Mouse (Mus musculus): Measurements from ENCODE around the gene Pccb. TPM values are rescaled to one million over a fixed set of nuclear protein-coding genes. Genes with fewer than 3 reads are reported as not detected.

Gene Pccb
- 50.1 and 63.8 TPM in 2 replicates for polyA plus RNA-seq (2012; rRNA removed)

DNA sequence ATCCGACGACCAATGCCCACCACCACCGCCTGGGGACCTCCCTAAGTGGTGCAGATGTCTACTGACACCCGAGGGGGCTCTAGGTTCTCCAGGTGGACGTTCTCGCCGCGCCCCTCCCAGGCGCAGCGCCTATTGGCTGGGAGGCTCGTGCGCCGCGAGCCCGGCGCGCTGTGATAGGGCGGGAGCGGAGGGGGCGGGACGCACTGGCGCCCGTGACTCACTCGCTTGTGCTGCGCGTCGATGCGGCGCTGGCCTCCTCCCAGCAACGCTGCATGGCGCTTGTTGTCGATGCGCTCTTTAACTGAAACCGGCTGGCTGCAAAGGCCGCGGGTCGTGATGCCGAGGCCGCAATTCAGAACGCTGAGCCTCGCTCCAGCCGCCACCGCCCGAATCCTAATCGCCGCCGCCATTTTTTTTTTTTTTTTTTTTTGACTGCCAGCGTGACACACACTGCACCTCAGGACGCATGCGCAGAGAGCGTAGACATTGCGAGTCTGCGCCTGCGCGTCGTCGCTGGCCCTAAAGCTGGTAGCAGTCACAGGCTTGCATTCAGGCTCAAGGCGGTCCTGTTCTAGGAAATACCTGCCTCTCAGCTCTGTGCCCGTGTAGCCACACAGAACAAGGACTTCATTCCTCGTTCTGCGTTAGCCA lies at the start of gene Pccb:
TSS of gene Pccb (minus strand) at position 451 of the 651 bp plus-strand sequence.
- WGBS: under 1% methylated on average over 61 of the region's 61 CpGs
- H3K4me1 ChIP-seq (ENCODE audit: control insufficient read depth, insufficient read depth, low read length): peaks cover 6% of the 10 kb centered on the region; the same call in 1 of the 2 replicates
- peak within 1 kb of the TSS; percentile 75 for H3K4me3 ChIP-seq (replicated peaks; ENCODE audit: extremely low read depth, low read depth, low read length)
- peak; percentile 92 for DNase-seq
- TF ChIP-seq POLR2A (IDR thresholded peaks at IDR 0.05; ENCODE audit: borderline replicate concordance, extremely low read depth, low read depth, low read length): peak; percentile 96
- TF ChIP-seq CTCF (IDR thresholded peaks at IDR 0.05; ENCODE audit: insufficient read depth, low read length): no peak

DNA sequence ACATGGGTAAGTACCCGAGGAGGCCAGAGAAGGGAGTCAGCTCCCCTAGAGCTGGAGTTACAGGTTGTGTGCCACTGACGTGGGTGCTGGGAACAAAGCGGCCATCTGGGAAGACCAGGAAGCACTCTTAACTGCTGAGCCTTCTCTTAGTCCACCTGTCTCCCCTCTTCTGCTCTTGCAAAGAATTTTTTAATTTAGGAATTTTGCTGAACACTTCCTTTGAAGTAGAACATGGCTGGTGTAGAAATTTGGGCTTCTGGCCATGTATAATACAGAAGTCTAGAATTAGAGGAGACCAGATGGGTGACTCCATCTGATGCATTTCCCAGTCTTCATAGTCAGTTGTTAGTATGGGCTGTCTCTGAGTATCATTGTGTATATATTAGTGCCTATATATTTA lies 49.0 kb upstream of the Pccb start:
- H3K4me1 ChIP-seq (ENCODE audit: control insufficient read depth, insufficient read depth, low read length): peaks cover 16% of the 10 kb centered on the region
- H3K4me3 ChIP-seq (replicated peaks; ENCODE audit: extremely low read depth, low read depth, low read length): no peak overlapping the region
- DNase-seq: no peak
- 69% methylated on average over 3 of the region's 3 CpGs for WGBS
- TF ChIP-seq CTCF (IDR thresholded peaks at IDR 0.05; ENCODE audit: insufficient read depth, low read length) (no peak), POLR2A (IDR thresholded peaks at IDR 0.05; ENCODE audit: borderline replicate concordance, extremely low read depth, low read depth, low read length) (no peak)

DNA sequence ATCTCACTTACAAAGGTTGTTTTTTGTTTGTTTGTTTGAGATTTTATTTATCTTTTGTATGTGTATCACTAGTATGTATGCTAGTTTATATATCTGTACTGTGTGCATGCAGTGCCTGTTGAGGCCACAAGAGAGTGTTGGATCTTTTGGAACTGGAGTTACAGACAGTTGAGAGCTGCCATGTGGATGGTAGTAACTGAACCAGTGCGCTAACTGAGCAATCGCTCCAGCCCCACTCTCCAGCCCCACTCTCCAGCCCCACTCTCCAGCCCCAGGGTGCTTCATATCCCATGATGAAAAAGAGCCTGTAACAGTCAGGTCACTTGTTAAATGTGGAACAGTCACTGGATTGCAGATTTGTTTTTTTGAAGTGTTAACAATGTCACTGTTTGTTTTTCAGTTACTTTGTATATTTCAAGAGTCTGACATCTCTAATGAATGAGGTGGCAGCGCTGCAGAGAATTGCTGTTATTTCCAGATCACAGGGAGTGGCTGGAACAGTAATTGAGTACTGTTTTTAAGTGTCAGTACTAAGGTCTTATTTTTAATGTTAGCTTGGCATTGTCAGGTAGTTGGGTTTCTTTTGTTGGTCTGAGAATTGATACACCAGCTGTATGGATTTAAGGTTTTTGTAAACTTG lies 45.5 kb upstream of the Pccb start:
- DNase-seq: no peak
- TF ChIP-seq POLR2A (IDR thresholded peaks at IDR 0.05; ENCODE audit: borderline replicate concordance, extremely low read depth, low read depth, low read length) (no peak), CTCF (IDR thresholded peaks at IDR 0.05; ENCODE audit: insufficient read depth, low read length) (no peak)
- Histone ChIP-seq H3K4me1 (ENCODE audit: control insufficient read depth, insufficient read depth, low read length) (peaks cover 22% of the 10 kb centered on the region), H3K4me3 (replicated peaks; ENCODE audit: extremely low read depth, low read depth, low read length) (peak overlapping the region; percentile 15)
- 12% methylated on average over 3 of the region's 3 CpGs for WGBS

DNA sequence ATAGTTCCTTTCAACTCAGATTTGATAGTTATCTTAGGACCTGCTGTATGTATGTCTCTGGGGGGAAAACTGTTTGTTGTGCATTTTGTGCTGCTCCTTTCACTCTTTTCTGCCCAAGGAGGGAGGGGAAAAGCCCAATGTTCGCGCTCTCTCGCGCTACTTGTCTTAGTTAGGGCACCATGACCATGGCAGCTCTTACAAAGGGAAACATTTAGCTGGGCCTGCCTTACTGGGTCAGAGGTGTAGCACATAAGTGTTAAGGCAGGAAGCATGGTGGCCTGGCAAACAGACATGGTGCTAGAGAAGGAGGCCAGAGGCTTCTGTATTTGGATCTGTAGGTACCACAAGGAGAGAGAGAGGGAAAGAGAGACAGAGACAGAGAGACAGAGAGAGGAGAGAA lies 43.9 kb upstream of the Pccb start:
- peak overlapping the region; percentile 6 for H3K4me3 ChIP-seq (replicated peaks; ENCODE audit: extremely low read depth, low read depth, low read length)
- peaks cover 22% of the 10 kb centered on the region for H3K4me1 ChIP-seq (ENCODE audit: control insufficient read depth, insufficient read depth, low read length)
- 52% methylated on average over 4 of the region's 4 CpGs for WGBS
- DNase-seq: no peak
- no peak for TF ChIP-seq POLR2A (IDR thresholded peaks at IDR 0.05; ENCODE audit: borderline replicate concordance, extremely low read depth, low read depth, low read length)
- no peak for TF ChIP-seq CTCF (IDR thresholded peaks at IDR 0.05; ENCODE audit: insufficient read depth, low read length)

DNA sequence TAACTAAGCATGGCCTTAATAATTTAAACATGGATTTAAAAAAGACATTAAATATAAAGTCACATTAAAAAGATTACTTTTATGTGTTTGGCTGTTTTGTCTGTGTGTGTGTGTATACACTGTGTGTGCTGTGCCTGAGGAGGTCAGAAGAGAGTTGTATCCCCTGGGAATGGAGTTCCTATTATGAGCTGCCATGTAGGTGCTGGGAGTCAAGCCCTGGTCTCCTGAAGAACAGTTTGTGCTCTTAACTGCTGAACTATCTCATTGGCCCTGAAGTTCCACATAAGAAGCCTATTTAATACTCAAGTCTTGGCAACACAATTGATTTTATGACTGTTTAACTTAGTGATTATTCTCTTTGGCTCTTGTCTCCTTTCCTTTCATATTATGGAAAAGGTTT lies 42.8 kb upstream of the Pccb start:
- no peak for TF ChIP-seq CTCF (IDR thresholded peaks at IDR 0.05; ENCODE audit: insufficient read depth, low read length)
- TF ChIP-seq POLR2A (IDR thresholded peaks at IDR 0.05; ENCODE audit: borderline replicate concordance, extremely low read depth, low read depth, low read length): no peak
- no peak for DNase-seq
- Histone ChIP-seq H3K4me1 (ENCODE audit: control insufficient read depth, insufficient read depth, low read length) (peaks cover 22% of the 10 kb centered on the region), H3K4me3 (replicated peaks; ENCODE audit: extremely low read depth, low read depth, low read length) (peak overlapping the region; percentile 19)

DNA sequence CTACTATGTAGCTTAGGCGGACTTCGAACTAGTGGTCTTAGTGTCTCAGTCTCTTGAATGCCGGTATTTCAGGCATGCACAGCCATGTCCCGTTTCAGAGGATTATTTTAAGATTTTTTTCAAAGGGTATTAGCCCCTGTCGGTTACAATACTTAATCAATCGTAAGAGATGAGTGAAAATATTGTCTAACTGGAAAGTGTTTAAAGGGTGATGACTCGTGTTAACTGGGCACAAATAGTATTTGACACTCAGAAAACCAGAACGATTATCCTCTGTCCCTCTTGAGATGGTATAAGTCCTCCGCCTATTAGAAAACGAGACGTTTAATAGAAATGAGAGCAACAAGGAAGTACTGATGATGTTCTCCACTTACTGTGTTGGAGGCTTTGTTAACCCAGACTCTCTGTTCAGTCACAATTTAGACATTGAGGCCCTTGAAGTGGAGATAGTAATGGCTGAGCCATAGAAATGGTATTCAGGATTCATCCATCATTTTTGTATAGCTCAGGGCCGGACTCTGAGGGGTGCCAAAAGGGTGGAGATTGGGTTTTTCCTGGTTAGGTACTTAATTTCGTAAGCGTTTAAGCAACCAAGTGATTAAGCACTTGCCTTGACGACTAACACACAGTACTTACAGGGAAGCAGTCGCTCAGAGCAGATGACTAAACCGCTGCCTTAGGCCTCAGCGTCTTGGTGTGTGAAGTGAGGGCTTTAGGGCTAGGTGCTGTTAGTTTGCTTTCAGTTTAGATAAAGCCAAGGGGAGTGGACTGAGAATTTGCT lies 41.6 kb upstream of the Pccb start:
- H3K4me1 ChIP-seq (ENCODE audit: control insufficient read depth, insufficient read depth, low read length): peaks cover 18% of the 10 kb centered on the region
- TF ChIP-seq CTCF (IDR thresholded peaks at IDR 0.05; ENCODE audit: insufficient read depth, low read length) (no peak), POLR2A (IDR thresholded peaks at IDR 0.05; ENCODE audit: borderline replicate concordance, extremely low read depth, low read depth, low read length) (peak; percentile 26; the same call in 1 of the 2 replicates)
- WGBS: 0% methylated on average over 18 of the region's 18 CpGs
- peak; percentile 35 for DNase-seq
- peak overlapping the region; percentile 96 for H3K4me3 ChIP-seq (replicated peaks; ENCODE audit: extremely low read depth, low read depth, low read length)

DNA sequence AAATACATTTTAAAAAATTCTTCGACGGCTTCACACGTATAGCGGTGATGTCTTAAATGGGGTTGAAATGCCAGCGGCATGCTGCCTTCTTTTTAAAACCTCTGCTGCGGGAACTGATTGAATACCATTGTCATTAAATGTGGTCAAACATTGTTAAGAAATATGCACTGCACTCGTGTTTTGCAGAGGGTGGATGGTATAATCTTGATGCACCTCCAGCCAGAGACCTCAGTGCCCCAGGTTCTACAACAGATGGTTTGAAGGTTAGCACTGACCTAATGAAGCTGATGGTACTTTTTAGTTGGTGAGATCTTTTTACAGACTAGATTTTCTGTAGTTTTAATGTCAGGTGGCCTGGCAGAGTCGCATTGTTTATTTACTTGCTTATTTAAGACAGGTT lies 41.0 kb upstream of the Pccb start:
- Histone ChIP-seq H3K4me1 (ENCODE audit: control insufficient read depth, insufficient read depth, low read length) (peaks cover 18% of the 10 kb centered on the region), H3K4me3 (replicated peaks; ENCODE audit: extremely low read depth, low read depth, low read length) (peak overlapping the region; percentile 96)
- TF ChIP-seq CTCF (IDR thresholded peaks at IDR 0.05; ENCODE audit: insufficient read depth, low read length) (no peak), POLR2A (IDR thresholded peaks at IDR 0.05; ENCODE audit: borderline replicate concordance, extremely low read depth, low read depth, low read length) (no peak)
- no peak for DNase-seq
- under 1% methylated on average over 8 of the region's 8 CpGs for WGBS

DNA sequence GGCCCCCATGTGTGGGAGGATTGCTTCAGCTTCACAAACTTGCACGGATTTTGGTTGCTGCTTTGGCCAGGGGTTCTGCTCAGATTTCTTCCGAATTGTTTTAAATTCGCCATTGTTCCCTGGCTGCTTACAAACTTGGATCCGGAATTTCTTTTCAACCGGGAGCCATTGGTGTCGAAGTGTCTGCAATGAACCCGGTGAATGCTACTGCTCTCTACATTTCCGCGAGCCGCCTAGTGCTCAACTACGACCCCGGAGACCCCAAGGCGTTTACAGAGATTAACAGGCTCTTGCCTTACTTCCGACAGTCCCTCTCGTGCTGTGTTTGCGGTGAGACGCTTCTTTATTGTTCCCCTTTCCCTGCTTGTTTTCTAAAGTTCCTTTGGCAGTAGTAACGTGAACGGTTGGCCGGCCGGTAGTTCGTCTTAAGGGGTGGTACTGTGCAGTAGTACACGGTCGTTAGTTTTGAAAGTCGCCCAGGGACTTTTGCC lies 40.4 kb upstream of the Pccb start:
- under 1% methylated on average over 25 of the region's 25 CpGs for WGBS
- DNase-seq: peak; percentile 56
- Histone ChIP-seq H3K4me1 (ENCODE audit: control insufficient read depth, insufficient read depth, low read length) (peaks cover 16% of the 10 kb centered on the region), H3K4me3 (replicated peaks; ENCODE audit: extremely low read depth, low read depth, low read length) (peak overlapping the region; percentile 96)
- TF ChIP-seq CTCF (IDR thresholded peaks at IDR 0.05; ENCODE audit: insufficient read depth, low read length) (no peak), POLR2A (IDR thresholded peaks at IDR 0.05; ENCODE audit: borderline replicate concordance, extremely low read depth, low read depth, low read length) (no peak)

DNA sequence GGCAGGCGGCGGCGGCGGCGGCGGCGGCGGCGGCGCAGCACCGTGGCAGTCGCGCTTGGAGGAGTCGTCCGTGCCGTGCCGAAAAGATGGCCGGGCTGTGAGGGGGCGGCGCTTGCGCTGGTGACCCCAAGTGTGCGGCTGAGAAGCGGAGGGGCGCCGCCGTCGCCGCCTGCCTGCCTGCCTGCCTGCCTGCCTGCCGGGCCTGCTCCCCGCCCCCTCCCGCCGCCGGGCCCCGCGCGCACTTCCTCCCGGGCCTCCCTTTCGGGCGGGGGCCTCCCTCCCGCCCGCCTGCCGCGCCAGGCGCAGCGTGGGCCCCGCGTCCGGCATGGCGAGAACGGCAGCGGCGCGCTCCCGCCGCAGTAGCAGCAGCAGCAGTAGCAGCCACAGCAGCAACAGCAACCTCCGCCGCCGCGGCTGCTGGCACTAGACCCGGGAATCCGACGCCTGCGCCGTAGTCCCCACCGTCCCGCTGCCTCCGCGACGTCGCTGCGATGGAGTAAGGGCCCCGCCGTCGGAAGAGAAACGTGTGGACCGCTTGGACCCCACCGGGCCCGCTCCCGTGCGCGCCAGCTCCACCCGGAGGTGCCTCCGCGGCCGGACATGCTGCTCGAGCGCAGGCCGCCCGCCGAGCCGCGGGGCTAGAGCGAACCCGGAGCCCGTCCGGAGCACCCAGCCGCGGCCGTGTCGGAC lies 39.8 kb upstream of the Pccb start:
- Histone ChIP-seq H3K4me3 (replicated peaks; ENCODE audit: extremely low read depth, low read depth, low read length) (peak overlapping the region; percentile 96), H3K4me1 (ENCODE audit: control insufficient read depth, insufficient read depth, low read length) (peaks cover 10% of the 10 kb centered on the region)
- under 1% methylated on average over 93 of the region's 100 CpGs for WGBS
- peak; percentile 80 for DNase-seq
- TF ChIP-seq POLR2A (IDR thresholded peaks at IDR 0.05; ENCODE audit: borderline replicate concordance, extremely low read depth, low read depth, low read length) (peak; percentile 43; the same call in 1 of the 2 replicates), CTCF (IDR thresholded peaks at IDR 0.05; ENCODE audit: insufficient read depth, low read length) (no peak)
